Mouse (Mus musculus): ENCODE results near the gene Wdr66.

The Wdr66 gene

GRCm38 (mm10) chr5:123310221-123310620, 58.3 kb downstream of the Wdr66 start:
- DNase-seq (ENCODE audit: extremely low read depth, low read depth), result no peak

- no peak for DNase-seq (ENCODE audit: extremely low read depth, low read depth)
These were observed 61.2 kb downstream of the Wdr66 start for GRCm38 (mm10) chr5:123313058-123313630.

- no peak for DNase-seq (ENCODE audit: extremely low read depth, low read depth)
These were observed 62.0 kb downstream of the Wdr66 start for GRCm38 (mm10) chr5:123313851-123314380.

- no peak for DNase-seq (ENCODE audit: extremely low read depth, low read depth)
These were observed 63.4 kb downstream of the Wdr66 start for GRCm38 (mm10) chr5:123315219-123315866.

GRCm38 (mm10) chr5:123317992-123318391, 66.1 kb downstream of the Wdr66 start:
- DNase-seq (ENCODE audit: extremely low read depth, low read depth), result no peak

GRCm38 (mm10) chr5:123320136-123320535, 68.2 kb downstream of the Wdr66 start:
- no peak for DNase-seq (ENCODE audit: extremely low read depth, low read depth)

- no peak for DNase-seq (ENCODE audit: extremely low read depth, low read depth)
These were observed 72.3 kb downstream of the Wdr66 start for GRCm38 (mm10) chr5:123324242-123324641.

GRCm38 (mm10) chr5:123326006-123326750, 74.3 kb downstream of the Wdr66 start:
- no peak for DNase-seq (ENCODE audit: extremely low read depth, low read depth)

GRCm38 (mm10) chr5:123326751-123327148, 74.8 kb downstream of the Wdr66 start:
- DNase-seq (ENCODE audit: extremely low read depth, low read depth), result no peak

- no peak for DNase-seq (ENCODE audit: extremely low read depth, low read depth)
These were observed 75.8 kb downstream of the Wdr66 start for GRCm38 (mm10) chr5:123327686-123328085.

GRCm38 (mm10) chr5:123333566-123333965, 81.7 kb downstream of the Wdr66 start:
- no peak for DNase-seq (ENCODE audit: extremely low read depth, low read depth)

- no peak for DNase-seq (ENCODE audit: extremely low read depth, low read depth)
These were observed 84.5 kb downstream of the Wdr66 start for GRCm38 (mm10) chr5:123336205-123336961.

GRCm38 (mm10) chr5:123338463-123338862, 86.6 kb downstream of the Wdr66 start:
- DNase-seq (ENCODE audit: extremely low read depth, low read depth), result no peak

GRCm38 (mm10) chr5:123343707-123344627, 92.1 kb downstream of the Wdr66 start, which contains the start of gene Bcl7a:
Gene Bcl7a, plus strand, starts transcription at chr5:123343834.
- DNase-seq (ENCODE audit: extremely low read depth, low read depth), result peak; percentile 36

- no peak for DNase-seq (ENCODE audit: extremely low read depth, low read depth)
These were observed 92.7 kb downstream of the Wdr66 start for GRCm38 (mm10) chr5:123344628-123344962.

GRCm38 (mm10) chr5:123344963-123345852, 93.3 kb downstream of the Wdr66 start:
- no peak for DNase-seq (ENCODE audit: extremely low read depth, low read depth)

GRCm38 (mm10) chr5:123345853-123346654, 94.2 kb downstream of the Wdr66 start:
- DNase-seq (ENCODE audit: extremely low read depth, low read depth), result no peak

GRCm38 (mm10) chr5:123346701-123347270, 94.9 kb downstream of the Wdr66 start:
- DNase-seq (ENCODE audit: extremely low read depth, low read depth), result no peak

Data from MEL-GATA-1-ER (cell line).